Mouse (Mus musculus) small intestine, adult 2 months (tissue): Measurements from ENCODE around the gene Lsm4. TPM values are rescaled to one million over a fixed set of nuclear protein-coding genes. Genes with fewer than 3 reads are reported as not detected.

Experiments used
- H3K27ac ChIP-seq: fragments of 200-500 bp; 2 replicates; pipeline ENCODE4 v1.5.1; 2012; ENCODE audit warnings: low read depth, low read length, control low read depth, inconsistent platforms; ENCODE audit not compliant: insufficient read depth
- H3K27me3 ChIP-seq: fragments of 200-500 bp; 2 replicates; pipeline ENCODE4 v1.6.1; 2012; ENCODE audit warnings: mild to moderate bottlenecking, moderate library complexity, low read length, inconsistent platforms; ENCODE audit not compliant: control insufficient read depth, insufficient read depth
- H3K36me3 ChIP-seq: fragments of 200-500 bp; 2 replicates; pipeline ENCODE4 v1.6.1; 2012; ENCODE audit warnings: mild to moderate bottlenecking, low read length, control low read depth, inconsistent platforms; ENCODE audit not compliant: control insufficient read depth, insufficient read depth
- H3K4me1 ChIP-seq: fragments of 200-500 bp; 2 replicates; pipeline ENCODE4 v1.6.1; 2012; ENCODE audit warnings: low read length, inconsistent platforms, mixed read lengths; ENCODE audit not compliant: control insufficient read depth, insufficient read depth, insufficient read length
- H3K4me3 ChIP-seq: fragments of 200-500 bp; 2 replicates; pipeline ENCODE4 v1.5.1; 2012; ENCODE audit warnings: low read depth, mild to moderate bottlenecking, control low read depth, inconsistent platforms, low read length, moderate library complexity
- CTCF ChIP-seq: fragments of 200-500 bp; IDR thresholded peaks from 2 replicates; pipeline ENCODE4 v1.5.1; 2012; ENCODE audit warnings: low read depth, mild to moderate bottlenecking, control low read depth, inconsistent platforms, low read length, moderate library complexity, mixed read lengths; ENCODE audit not compliant: insufficient replicate concordance, insufficient read length; ENCODE audit errors: extremely low read depth
- POLR2A ChIP-seq: fragments of 200-500 bp; IDR thresholded peaks from 2 replicates; pipeline ENCODE4 v1.6.1; 2012; ENCODE audit warnings: low read depth, mild to moderate bottlenecking, control low read depth, inconsistent platforms, low read length, moderate library complexity
- WGBS: fragments of 180-500 bp; shearing (Covaris S2); methylation state at CpG from one replicate; pipeline ENCODE4 v1.1.7; 2018; 5-methylcytosine and 5-hydroxymethylcytosine counted together
- polyA plus RNA-seq: library from polyadenylated mRNA; depleted of rRNA; stranded (reverse); fragments of >200 nt; gene quantifications from 2 replicates; pipeline ENCODE4 v1.2.3, GENCODE M21; 2012

Lsm4 gene
- polyA plus RNA-seq, 1 experiment: 152 TPM

DNA sequence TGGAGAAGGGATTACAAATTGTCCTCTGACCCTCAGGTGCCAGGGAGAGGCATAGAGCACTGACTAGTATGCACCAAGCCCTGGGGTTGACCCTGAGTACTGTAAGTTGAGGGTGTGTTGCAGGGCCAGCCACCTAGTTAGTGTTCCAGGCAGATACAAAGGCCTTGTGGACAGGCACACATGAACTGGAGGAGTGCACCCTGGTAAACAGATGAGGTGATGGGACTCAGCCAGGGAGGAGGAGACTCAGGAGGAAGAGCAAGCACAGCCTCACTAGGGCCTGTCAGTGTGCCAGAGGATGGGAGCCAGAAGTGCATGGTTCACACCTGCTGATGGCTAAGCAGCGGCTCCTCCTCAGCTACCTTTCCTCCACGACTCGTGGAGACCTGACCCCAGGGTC, 7.0 kb downstream of the Lsm4 start:
- Histone ChIP-seq H3K27me3 (no peaks in the 10 kb centered on the region), H3K36me3 (peaks cover 3% of the 10 kb centered on the region; the same call in 1 of the 2 replicates), H3K4me3 (no peak overlapping the region), H3K4me1 (peaks cover 53% of the 10 kb centered on the region), H3K27ac (peak overlapping the region; percentile 98)
- TF ChIP-seq CTCF: no peak
- TF ChIP-seq POLR2A: no peak
- WGBS: 15% methylated on average over 3 of the region's 3 CpGs

GRCm38 (mm10) chr8:70681410-70681809, 8.4 kb downstream of the Lsm4 start:
- Histone ChIP-seq H3K4me3 (no peak overlapping the region), H3K27ac (no peak overlapping the region), H3K36me3 (peaks cover 3% of the 10 kb centered on the region; the same call in 1 of the 2 replicates), H3K4me1 (peaks cover 49% of the 10 kb centered on the region), H3K27me3 (no peaks in the 10 kb centered on the region)
- 59% methylated on average over 3 of the region's 3 CpGs for WGBS
- TF ChIP-seq CTCF (no peak), POLR2A (no peak)

DNA sequence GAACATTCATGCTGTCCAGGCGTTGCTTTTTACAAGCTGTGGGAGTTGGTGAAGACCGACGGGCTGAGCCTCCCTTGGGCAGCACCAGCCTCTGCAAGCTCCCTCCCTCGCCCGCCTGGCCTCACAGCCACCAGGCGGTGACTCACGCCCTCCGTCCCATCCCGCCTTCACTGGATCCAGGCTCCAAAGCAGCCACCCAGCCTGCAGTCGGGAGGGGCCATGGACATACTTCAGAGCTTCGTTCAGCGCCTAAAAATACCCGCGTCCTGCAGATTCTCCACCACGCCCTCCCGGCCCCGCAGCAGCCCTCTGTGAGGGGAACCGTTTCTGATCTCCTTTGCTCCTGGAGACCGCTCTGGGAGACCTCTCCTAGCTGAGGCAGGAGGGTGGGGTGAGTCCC, 9.1 kb downstream of the Lsm4 start:
- Histone ChIP-seq H3K4me3 (no peak overlapping the region), H3K4me1 (peaks cover 48% of the 10 kb centered on the region), H3K36me3 (peaks cover 3% of the 10 kb centered on the region; the same call in 1 of the 2 replicates), H3K27ac (peak overlapping the region; percentile 33; the same call in 1 of the 2 replicates), H3K27me3 (no peaks in the 10 kb centered on the region)
- 18% methylated on average over 19 of the region's 19 CpGs for WGBS
- 0 out of 2 replicates have a peak, but pooled peaks have one; percentile 11 for TF ChIP-seq POLR2A
- TF ChIP-seq CTCF: no peak

GRCm38 (mm10) chr8:70682692-70683091, 9.6 kb downstream of the Lsm4 start:
- no peaks in the 10 kb centered on the region for H3K27me3 ChIP-seq
- H3K27ac ChIP-seq: peak overlapping the region; percentile 33; the same call in 1 of the 2 replicates
- no peak for TF ChIP-seq CTCF
- TF ChIP-seq POLR2A: no peak
- no peak overlapping the region for H3K4me3 ChIP-seq
- 68% methylated on average over 3 of the region's 3 CpGs for WGBS
- H3K36me3 ChIP-seq: peaks cover 3% of the 10 kb centered on the region; the same call in 1 of the 2 replicates
- peaks cover 47% of the 10 kb centered on the region for H3K4me1 ChIP-seq

GRCm38 (mm10) chr8:70684291-70684690, 11.2 kb downstream of the Lsm4 start:
- 52% methylated on average over 7 of the region's 7 CpGs for WGBS

DNA sequence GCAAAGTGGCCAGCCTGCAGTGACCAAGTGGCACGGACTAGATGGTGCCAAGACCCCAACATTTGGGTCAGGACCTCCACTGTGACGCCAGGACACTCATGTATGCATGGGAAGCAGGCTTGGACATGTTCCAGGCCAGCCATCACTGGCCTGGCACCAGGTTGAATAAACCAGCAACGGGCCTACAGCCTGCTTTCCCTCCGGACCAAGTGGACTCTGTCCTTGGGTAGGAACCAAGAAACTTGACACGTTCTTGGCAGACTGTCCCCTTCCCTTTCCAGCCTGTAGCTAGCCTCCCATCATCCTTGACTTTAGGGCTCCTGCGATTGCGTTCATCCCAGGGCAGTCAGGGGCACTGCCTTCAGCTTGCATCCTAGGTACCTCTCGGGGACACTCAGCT, 14.5 kb downstream of the Lsm4 start:
- no peak for TF ChIP-seq CTCF
- TF ChIP-seq POLR2A: no peak
- Histone ChIP-seq H3K4me1 (peaks cover 18% of the 10 kb centered on the region), H3K27ac (no peak overlapping the region), H3K36me3 (no peaks in the 10 kb centered on the region), H3K27me3 (no peaks in the 10 kb centered on the region), H3K4me3 (no peak overlapping the region)
- 29% methylated on average over 8 of the region's 8 CpGs for WGBS

More at GRCm38 (mm10) chr8:70684291-70684690, 11.2 kb downstream of the Lsm4 start:
- Histone ChIP-seq H3K27me3 (no peaks in the 10 kb centered on the region), H3K4me1 (peaks cover 32% of the 10 kb centered on the region), H3K4me3 (no peak overlapping the region), H3K36me3 (no peaks in the 10 kb centered on the region), H3K27ac (no peak overlapping the region)
- TF ChIP-seq CTCF (no peak), POLR2A (no peak)

DNA sequence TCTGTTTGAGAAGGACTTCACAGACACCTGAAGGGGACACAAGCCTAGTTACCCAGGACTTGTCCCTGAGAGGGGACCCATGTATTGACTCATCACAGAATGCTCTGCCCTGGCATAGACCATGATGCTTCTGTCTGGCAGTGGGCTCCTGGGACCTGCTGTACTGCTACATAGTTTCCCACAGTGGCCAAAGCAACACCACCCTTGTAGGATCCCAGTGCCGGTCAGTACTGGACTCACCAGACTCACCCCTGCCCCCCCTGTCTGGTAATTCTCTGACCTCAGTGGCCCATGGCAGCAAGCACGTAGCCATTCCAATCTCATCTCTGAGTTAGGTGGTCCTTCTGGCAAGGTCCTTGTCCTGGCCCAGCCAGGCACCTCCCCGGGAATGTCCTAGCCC, 15.1 kb downstream of the Lsm4 start:
- WGBS: 96% methylated on average over 3 of the region's 3 CpGs
- TF ChIP-seq POLR2A (no peak), CTCF (no peak)
- H3K27me3 ChIP-seq: no peaks in the 10 kb centered on the region
- H3K27ac ChIP-seq: no peak overlapping the region
- no peak overlapping the region for H3K4me3 ChIP-seq
- no peaks in the 10 kb centered on the region for H3K36me3 ChIP-seq
- H3K4me1 ChIP-seq: peaks cover 16% of the 10 kb centered on the region

DNA sequence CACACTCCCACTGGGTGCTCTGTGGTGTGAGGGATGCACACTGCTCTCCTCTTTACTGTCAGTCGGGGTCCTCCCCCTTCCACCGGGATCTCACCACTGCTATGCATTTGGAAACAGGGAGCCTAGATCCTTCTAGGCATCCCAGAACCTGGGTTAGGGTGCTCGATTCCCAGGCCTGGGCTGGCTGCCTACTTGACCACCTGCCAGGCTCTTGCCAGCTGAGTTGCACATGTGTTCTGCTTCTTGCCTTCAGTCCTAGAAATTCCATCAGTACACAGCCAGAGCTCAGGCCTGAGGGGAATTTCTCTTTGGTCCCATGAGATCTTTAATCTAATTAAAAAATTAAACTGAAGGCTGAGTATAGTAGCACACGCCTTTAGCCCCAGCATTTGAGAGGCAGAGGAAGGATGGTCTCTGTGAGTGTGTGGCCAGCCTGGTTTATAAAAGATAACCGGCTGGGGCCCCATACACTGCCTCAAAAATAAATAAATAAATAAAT, 16.9 kb downstream of the Lsm4 start:
- no peaks in the 10 kb centered on the region for H3K27me3 ChIP-seq
- no peaks in the 10 kb centered on the region for H3K36me3 ChIP-seq
- no peak overlapping the region for H3K4me3 ChIP-seq
- WGBS: 78% methylated on average over 5 of the region's 5 CpGs
- TF ChIP-seq POLR2A (no peak), CTCF (no peak)
- H3K4me1 ChIP-seq: peaks cover 21% of the 10 kb centered on the region
- H3K27ac ChIP-seq: no peak overlapping the region
